Mouse (Mus musculus) splenic B cell, adult 2 months (primary cell): Measurements from ENCODE around the gene Pdgfb.

Experiments
- DNase-seq: peaks from one replicate; pipeline ENCODE4 v3.0.0-alpha.2; 2011; ENCODE audit warnings: low read depth, low spot score
- H3K27me3 ChIP-seq: 2 replicates; pipeline ENCODE4 v1.6.1; 2012; ENCODE audit warnings: mild to moderate bottlenecking, low read length, moderate library complexity, mixed read lengths; ENCODE audit not compliant: control insufficient read depth, poor library complexity, insufficient read depth, severe bottlenecking
- H3K36me3 ChIP-seq: 2 replicates; pipeline ENCODE4 v1.6.1; 2012; ENCODE audit warnings: mild to moderate bottlenecking, low read length, moderate library complexity, mixed read lengths; ENCODE audit not compliant: control insufficient read depth, poor library complexity, insufficient read depth, severe bottlenecking

Pdgfb gene

GRCm38 (mm10) chr15:80024331-80025313, 9.8 kb upstream of the Pdgfb start:
- DNase-seq: no peak
- no peaks in the 10 kb centered on the region for H3K36me3 ChIP-seq
- no peaks in the 10 kb centered on the region for H3K27me3 ChIP-seq

DNA sequence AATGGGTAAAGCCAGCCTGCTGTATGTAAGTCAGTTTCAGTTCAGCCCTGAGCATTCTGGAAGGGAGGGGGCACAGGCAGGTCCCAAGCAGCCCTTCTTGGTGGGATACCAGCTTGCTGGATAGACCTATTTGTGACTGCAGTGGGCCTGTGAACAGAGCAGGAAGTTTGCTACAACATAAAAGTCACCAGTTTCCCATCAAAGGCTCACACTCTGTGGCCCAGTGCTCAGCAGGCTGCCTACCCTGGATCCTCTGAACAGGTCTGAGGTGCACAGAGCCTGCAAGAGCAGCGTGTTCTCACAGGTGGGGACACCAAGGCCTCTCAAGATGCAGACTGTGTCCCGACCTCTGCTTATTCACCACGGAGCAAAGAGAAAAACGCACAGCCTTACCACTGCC, 5.7 kb upstream of the Pdgfb start:
- no peaks in the 10 kb centered on the region for H3K36me3 ChIP-seq
- DNase-seq: no peak
- H3K27me3 ChIP-seq: no peaks in the 10 kb centered on the region

GRCm38 (mm10) chr15:80019625-80020024, 4.8 kb upstream of the Pdgfb start:
- no peak for DNase-seq
- Histone ChIP-seq H3K36me3 (no peaks in the 10 kb centered on the region), H3K27me3 (no peaks in the 10 kb centered on the region)

DNA sequence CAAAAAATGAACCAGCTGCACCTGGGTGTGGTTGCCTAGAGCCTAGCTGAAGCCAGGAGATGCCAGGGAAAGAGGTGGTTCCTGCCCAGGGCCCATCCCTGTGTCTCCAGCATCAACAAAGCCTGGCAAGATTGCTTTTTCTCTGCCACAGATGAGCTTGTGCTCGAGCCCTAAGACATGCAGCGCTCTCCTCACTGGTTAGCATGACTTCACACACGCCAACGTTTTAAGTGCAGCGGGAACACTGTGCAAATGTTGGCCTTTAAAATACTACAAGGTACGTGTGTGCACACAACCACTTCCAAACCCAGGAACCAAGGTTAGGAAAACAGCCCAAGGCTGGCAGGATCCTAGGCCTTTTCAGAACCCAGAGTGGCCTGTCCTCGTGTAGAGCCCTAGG, 4.4 kb upstream of the Pdgfb start:
- Histone ChIP-seq H3K27me3 (no peaks in the 10 kb centered on the region), H3K36me3 (no peaks in the 10 kb centered on the region)
- no peak for DNase-seq

- H3K27me3 ChIP-seq: no peaks in the 10 kb centered on the region; the same call in 1 of the 2 replicates
- no peak for DNase-seq
- H3K36me3 ChIP-seq: no peaks in the 10 kb centered on the region
Measured at GRCm38 (mm10) chr15:80016563-80017301, 2.0 kb upstream of the Pdgfb start.

- no peak for DNase-seq
Measured at GRCm38 (mm10) chr15:80015211-80015952, 605 bp upstream of the Pdgfb start.

GRCm38 (mm10) chr15:80014031-80014320, 801 bp downstream of the Pdgfb start:
- DNase-seq: no peak
- Histone ChIP-seq H3K27me3 (no peaks in the 10 kb centered on the region; the same call in 1 of the 2 replicates), H3K36me3 (no peaks in the 10 kb centered on the region)

More at GRCm38 (mm10) chr15:80015211-80015952, 605 bp upstream of the Pdgfb start:
- Histone ChIP-seq H3K27me3 (no peaks in the 10 kb centered on the region; the same call in 1 of the 2 replicates), H3K36me3 (no peaks in the 10 kb centered on the region)

GRCm38 (mm10) chr15:80013256-80014030, 1.3 kb downstream of the Pdgfb start:
- Histone ChIP-seq H3K27me3 (no peaks in the 10 kb centered on the region; the same call in 1 of the 2 replicates), H3K36me3 (no peaks in the 10 kb centered on the region)
- DNase-seq: no peak

DNA sequence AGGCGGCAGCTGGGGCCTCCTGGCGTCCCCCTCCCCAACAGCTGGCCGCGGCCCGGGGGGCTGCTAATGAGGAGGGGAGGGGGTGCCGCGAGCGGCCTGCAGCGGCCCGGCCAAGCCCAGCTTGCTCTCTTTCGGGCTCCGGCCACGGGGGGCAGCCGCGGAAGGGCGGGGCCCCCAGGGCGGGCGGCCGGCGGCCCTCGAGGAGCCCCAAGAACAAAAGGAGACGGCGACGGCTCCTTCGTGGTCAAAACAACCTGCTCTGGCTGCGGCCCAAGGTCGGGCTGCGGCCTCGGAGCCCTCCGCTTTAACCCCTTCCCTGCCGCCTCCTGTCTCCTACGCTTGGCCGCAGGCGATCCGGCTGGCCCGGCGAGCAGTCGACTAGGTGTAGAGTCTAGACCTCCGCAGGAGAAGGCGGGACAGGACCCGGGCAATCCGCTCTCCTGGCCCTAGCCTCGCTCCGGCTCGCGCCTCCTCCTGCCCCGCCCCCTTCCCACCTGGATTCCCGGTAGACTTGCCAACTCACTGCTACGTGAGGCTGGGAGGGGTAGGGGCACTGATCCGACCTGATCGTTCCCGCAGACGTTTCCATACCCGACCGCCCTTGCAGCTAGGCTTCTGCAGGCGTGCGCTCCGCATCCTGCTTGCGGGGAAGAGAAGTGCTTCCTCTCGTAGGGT, 2.1 kb downstream of the Pdgfb start:
- Histone ChIP-seq H3K36me3 (no peaks in the 10 kb centered on the region), H3K27me3 (no peaks in the 10 kb centered on the region; the same call in 1 of the 2 replicates)
- no peak for DNase-seq

DNA sequence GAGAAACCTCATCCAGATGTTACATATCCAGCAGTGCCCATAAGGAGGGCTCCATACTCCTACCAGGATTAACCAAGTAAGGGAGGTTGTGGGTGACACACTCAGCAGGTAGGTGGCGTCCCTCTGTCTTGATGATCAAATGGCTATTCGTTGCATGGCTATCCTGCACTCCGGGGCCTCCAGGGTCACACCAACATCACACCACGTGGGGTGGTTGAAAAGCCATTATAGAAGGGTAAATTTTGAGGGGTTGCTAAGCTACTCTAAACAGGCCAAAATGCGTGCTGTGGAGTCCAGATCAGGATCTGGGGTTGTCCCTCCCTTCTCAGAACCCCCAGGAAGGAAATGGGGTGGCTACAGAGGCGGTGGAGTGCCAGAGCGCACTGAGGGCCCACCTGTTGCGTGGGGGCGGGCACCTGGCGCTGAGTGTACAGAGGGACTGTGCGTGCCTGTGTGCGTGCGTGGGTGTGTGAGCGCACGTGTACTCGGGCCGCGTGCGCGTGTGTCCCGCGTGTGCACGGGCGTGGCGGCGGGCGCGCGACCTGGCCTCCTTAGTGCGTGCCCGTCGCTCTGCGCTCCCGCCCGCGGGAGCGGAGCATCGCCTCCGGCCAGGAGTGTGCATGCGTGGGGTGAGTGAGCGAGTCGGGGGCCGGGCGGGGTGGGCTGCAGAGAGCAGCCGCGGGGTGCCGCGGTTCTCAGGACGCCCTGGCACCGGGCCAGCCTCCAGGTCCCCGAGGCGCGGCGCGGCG, 2.8 kb downstream of the Pdgfb start:
- Histone ChIP-seq H3K36me3 (no peaks in the 10 kb centered on the region), H3K27me3 (no peaks in the 10 kb centered on the region; the same call in 1 of the 2 replicates)
- DNase-seq: peak; percentile 13

- Histone ChIP-seq H3K36me3 (no peaks in the 10 kb centered on the region), H3K27me3 (no peaks in the 10 kb centered on the region; the same call in 1 of the 2 replicates)
- no peak for DNase-seq
Measured at GRCm38 (mm10) chr15:80011194-80011593, 3.6 kb downstream of the Pdgfb start.

- Histone ChIP-seq H3K36me3 (no peaks in the 10 kb centered on the region), H3K27me3 (no peaks in the 10 kb centered on the region; the same call in 1 of the 2 replicates)
- DNase-seq: no peak
Measured at GRCm38 (mm10) chr15:80010182-80010558, 4.6 kb downstream of the Pdgfb start.
